Mouse (Mus musculus) C2C12 (cell line): ENCODE data around the gene Znhit2. TPM values are rescaled to one million over a fixed set of nuclear protein-coding genes. Genes with fewer than 3 reads are reported as not detected.

Source experiments
- H3K27me3 ChIP-seq: one replicate; pipeline ENCODE4 v1.6.1; 2011; ENCODE audit not compliant: control insufficient read depth, insufficient read depth, insufficient read length
- H3K36me3 ChIP-seq: one replicate; pipeline ENCODE4 v1.6.1; 2011; ENCODE audit not compliant: control insufficient read depth, insufficient read depth
- H3K4me3 ChIP-seq: one replicate; pipeline ENCODE4 v1.5.1; 2011; ENCODE audit warnings: mild to moderate bottlenecking, control low read depth; ENCODE audit not compliant: poor library complexity, insufficient read depth, severe bottlenecking
- H3K79me2 ChIP-seq: one replicate; pipeline ENCODE4 v1.6.1; 2011; ENCODE audit not compliant: control insufficient read depth, insufficient read depth
- H3K79me3 ChIP-seq: one replicate; pipeline ENCODE4 v1.6.1; 2011; ENCODE audit warnings: low read depth, control low read depth
- H3ac ChIP-seq: one replicate; pipeline ENCODE3; 2011; ENCODE audit warnings: low read depth; ENCODE audit not compliant: control insufficient read depth, insufficient read length
- CEBPB ChIP-seq: IDR thresholded peaks from one replicate; pipeline ENCODE4 v1.6.1; 2011; ENCODE audit warnings: low read depth, mild to moderate bottlenecking, control low read depth, moderate library complexity
- CTCF ChIP-seq: IDR thresholded peaks from one replicate; pipeline ENCODE4 v1.5.1; 2011; ENCODE audit not compliant: control insufficient read depth, insufficient read depth, insufficient read length
- FOSL1 ChIP-seq: IDR thresholded peaks from one replicate; pipeline ENCODE4 v1.8.0; 2011; ENCODE audit warnings: mild to moderate bottlenecking, low read length; ENCODE audit not compliant: poor library complexity, insufficient read depth, severe bottlenecking
- MAX ChIP-seq: IDR thresholded peaks from one replicate; pipeline ENCODE4 v1.6.1; 2011; ENCODE audit warnings: mild to moderate bottlenecking, control low read depth
- MYOD1 ChIP-seq: IDR thresholded peaks from one replicate; pipeline ENCODE4 v1.6.1; 2011; ENCODE audit warnings: low read depth; ENCODE audit not compliant: control insufficient read depth, insufficient read length
- MYOG ChIP-seq: IDR thresholded peaks from one replicate; pipeline ENCODE4 v1.6.1; 2011; ENCODE audit not compliant: control insufficient read depth, insufficient read length; ENCODE audit errors: extremely low read depth
- USF1 ChIP-seq: IDR thresholded peaks from one replicate; pipeline ENCODE4 v1.6.1; 2011; ENCODE audit warnings: low read depth, mild to moderate bottlenecking, control low read depth, moderate library complexity
- microRNA-seq: library from miRNA; unstranded; fragments of <30 nt; microRNA quantifications from one replicate; pipeline ENCODE4, GENCODE M21; 2019; ENCODE audit warnings: borderline microRNAs expressed
- polyA plus RNA-seq: library from polyadenylated mRNA; unstranded; fragments of >200 nt; fragmentation: generic; extraction: Trizol; gene quantifications from one replicate; pipeline ENCODE4 v1.2.1, GENCODE M21; 2012; ENCODE audit warnings: missing spikeins

Gene Znhit2
- polyA plus RNA-seq, 1 experiment, result 49.8 TPM

DNA sequence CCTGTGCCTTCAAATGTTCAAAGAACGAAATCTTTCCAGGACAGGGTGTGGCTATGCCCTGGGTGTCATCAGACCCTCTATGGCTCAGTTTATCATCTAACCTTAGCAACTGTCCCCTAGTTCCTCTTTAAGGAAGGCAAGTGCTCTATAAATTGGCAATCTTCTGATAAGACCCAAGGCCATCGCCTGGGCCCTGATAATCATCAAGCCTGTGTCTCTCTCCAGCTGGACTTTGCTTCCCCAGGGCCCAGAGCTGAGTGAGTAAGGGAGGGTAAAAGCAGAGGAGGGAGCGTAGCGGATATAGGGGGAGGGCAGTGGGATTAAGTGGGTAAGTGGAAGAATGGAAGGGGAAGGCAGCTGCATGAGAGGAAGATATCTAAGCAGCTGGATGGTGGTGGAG lies 43.5 kb downstream of the Znhit2 start:
- no peaks in the 10 kb centered on the region for H3K79me2 ChIP-seq
- H3K4me3 ChIP-seq, result no peak overlapping the region
- TF ChIP-seq FOSL1 (no peak), MYOG (no peak)
- no peaks in the 10 kb centered on the region for H3K27me3 ChIP-seq
- no peak overlapping the region for H3ac ChIP-seq
- H3K79me3 ChIP-seq, result no peaks in the 10 kb centered on the region
- no peaks in the 10 kb centered on the region for H3K36me3 ChIP-seq

DNA sequence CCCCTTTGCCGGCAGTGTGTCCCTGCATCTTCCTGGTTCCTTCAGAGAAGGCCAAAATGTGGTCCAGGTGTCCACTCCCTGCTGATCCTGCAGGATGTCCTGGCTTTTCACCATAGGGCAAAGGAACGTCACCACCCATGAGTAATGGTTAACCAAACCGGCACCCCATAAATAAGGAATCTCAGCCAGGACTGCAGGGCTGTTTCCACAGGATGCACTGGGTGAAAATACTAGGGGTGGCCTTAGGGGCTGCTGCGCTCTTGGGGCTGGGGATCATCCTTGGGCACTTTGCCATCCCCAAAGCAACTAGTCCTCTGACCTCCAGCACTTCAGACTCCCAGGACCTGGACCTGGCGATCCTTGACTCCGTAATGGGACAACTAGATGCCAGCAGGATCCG lies 44.6 kb downstream of the Znhit2 start, which contains the start of gene Naaladl1:
Gene Naaladl1 (plus strand): TSS at position 197 of the 400 bp plus-strand sequence.
- Histone ChIP-seq H3ac (no peak within 1 kb of the TSS), H3K27me3 (no peaks in the 10 kb centered on the region), H3K79me2 (no peaks in the 10 kb centered on the region), H3K79me3 (no peaks in the 10 kb centered on the region), H3K4me3 (no peak within 1 kb of the TSS), H3K36me3 (no peaks in the 10 kb centered on the region)
- TF ChIP-seq CTCF, result no peak
- no peak for TF ChIP-seq CEBPB
- no peak for TF ChIP-seq MYOD1
- TF ChIP-seq FOSL1, result no peak
- TF ChIP-seq MYOG, result no peak
- TF ChIP-seq MAX, result no peak
- TF ChIP-seq USF1, result no peak

Small RNA genes lying within 50 kb of the gene (microRNA-seq; reads per million reads assigned to microRNA genes)
- 1.00 reads per million, percentile 22 among the genes with 10 or more reads in this experiment for gene Mir6988

Other genes starting within 250 kb of the Znhit2 start
- gene Frmd8, start 185.9 kb upstream of the Znhit2 start, polyA plus RNA-seq, result 44.1 TPM
- gene Slc25a45, start 183.4 kb upstream of the Znhit2 start, polyA plus RNA-seq, result 5.5 TPM
- gene Tigd3, start 167.0 kb upstream of the Znhit2 start, polyA plus RNA-seq, result 1.0 TPM
- gene Dpf2, start 148.2 kb upstream of the Znhit2 start, polyA plus RNA-seq, result 69.3 TPM
- gene Cdc42ep2, start 136.4 kb upstream of the Znhit2 start, polyA plus RNA-seq, result 3.6 TPM
- gene Pola2, start 97.0 kb upstream of the Znhit2 start, polyA plus RNA-seq, result 45.1 TPM
- not detected for gene Slc22a20, start 75.0 kb upstream of the Znhit2 start, polyA plus RNA-seq
- gene Capn1, start 45.3 kb upstream of the Znhit2 start, polyA plus RNA-seq, result 36.9 TPM
- gene Syvn1, start 14.6 kb upstream of the Znhit2 start, polyA plus RNA-seq, result 18.7 TPM
- gene Mrpl49, start 3.4 kb upstream of the Znhit2 start, polyA plus RNA-seq, result 60.0 TPM
- 2,541 TPM for gene Fau, start 3.3 kb upstream of the Znhit2 start, polyA plus RNA-seq
- gene Tm7sf2, start 7.2 kb downstream of the Znhit2 start, polyA plus RNA-seq, result 14.7 TPM
- gene Vps51, start 16.0 kb downstream of the Znhit2 start, polyA plus RNA-seq, result 55.2 TPM
- gene Tmem262, start 18.8 kb downstream of the Znhit2 start, polyA plus RNA-seq, result not detected
- 0.44 TPM for gene Gm28374, start 21.1 kb downstream of the Znhit2 start, polyA plus RNA-seq
- gene Zfpl1, start 23.8 kb downstream of the Znhit2 start, polyA plus RNA-seq, result 59.7 TPM
- 33.0 TPM for gene Cdca5, start 23.8 kb downstream of the Znhit2 start, polyA plus RNA-seq
- gene AC131692.1, start 33.2 kb downstream of the Znhit2 start, polyA plus RNA-seq, result 0.36 TPM
- 0.16 TPM for gene Naaladl1, start 44.6 kb downstream of the Znhit2 start, polyA plus RNA-seq
- 44.7 TPM for gene Sac3d1, start 57.5 kb downstream of the Znhit2 start, polyA plus RNA-seq
- 22.7 TPM for gene Snx15, start 67.1 kb downstream of the Znhit2 start, polyA plus RNA-seq
- 0.04 TPM for gene Batf2, start 79.8 kb downstream of the Znhit2 start, polyA plus RNA-seq
- 78.3 TPM for gene Arl2, start 80.4 kb downstream of the Znhit2 start, polyA plus RNA-seq
- gene Majin, start 123.2 kb downstream of the Znhit2 start, polyA plus RNA-seq, result not detected
- gene Gpha2, start 165.2 kb downstream of the Znhit2 start, polyA plus RNA-seq, result 0.13 TPM
- 25.3 TPM for gene Ppp2r5b, start 174.7 kb downstream of the Znhit2 start, polyA plus RNA-seq
- 10.3 TPM for gene Atg2a, start 180.5 kb downstream of the Znhit2 start, polyA plus RNA-seq
- gene Ehd1, start 215.5 kb downstream of the Znhit2 start, polyA plus RNA-seq, result 219 TPM
- gene Cdc42bpg, start 245.3 kb downstream of the Znhit2 start, polyA plus RNA-seq, result 7.2 TPM